Mouse (Mus musculus) adipose tissue, adult 10 weeks (tissue): Measurements from ENCODE around the gene Pxylp1. TPM values are rescaled to one million over a fixed set of nuclear protein-coding genes. Genes with fewer than 3 reads are reported as not detected.

Experiments used
- polyA plus RNA-seq: library from polyadenylated mRNA; stranded (reverse); fragments of 350-450 nt; fragmentation: Illumina TruSeq; extraction: RNeasy Lipid Tissue Mini Kit (QIAGEN cat#74804); gene quantifications from one replicate; pipeline ENCODE4 v1.2.3, GENCODE M21; 2014; ENCODE audit warnings: low read depth, low replicate concordance

Pxylp1 gene
- 14.3 TPM for polyA plus RNA-seq

GRCm38 (mm10) chr9:96892546-96892945, at the start of gene Pxylp1:
Gene Pxylp1, minus strand, starts transcription at chr9:96892669.

Other genes starting within 250 kb of the Pxylp1 start
- 12.4 TPM for gene Zbtb38, start 139.8 kb downstream of the Pxylp1 start, polyA plus RNA-seq
- gene Spsb4, start 126.2 kb upstream of the Pxylp1 start, polyA plus RNA-seq, result 1.9 TPM
- gene Slc25a36, start 218.5 kb upstream of the Pxylp1 start, polyA plus RNA-seq, result 65.5 TPM